Mouse (Mus musculus): ENCODE results near the gene Ube2ql1. TPM values are rescaled to one million over a fixed set of nuclear protein-coding genes. Genes with fewer than 3 reads are reported as not detected.

Gene Ube2ql1
- total RNA-seq, 1 experiment from 2014 or later, result not detected

DNA sequence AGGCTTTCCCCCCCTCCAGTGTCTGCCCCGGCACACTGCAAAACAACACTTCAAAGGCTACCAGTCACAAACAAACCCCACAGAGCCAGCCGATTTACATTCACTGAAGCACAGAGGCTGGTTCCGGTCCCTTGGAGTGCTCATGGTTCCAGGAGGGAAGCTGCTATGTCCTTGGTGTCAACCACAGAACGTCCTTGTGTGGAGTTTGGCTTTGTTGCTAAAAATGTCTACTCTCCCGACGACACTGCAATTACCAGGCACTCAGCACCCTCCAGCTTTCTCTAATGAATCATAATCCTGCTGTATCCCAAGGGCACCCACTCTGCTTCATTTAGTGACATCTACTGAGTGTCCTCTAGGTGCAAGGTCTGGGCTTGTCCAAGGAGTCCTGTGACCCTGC is 18.5 kb downstream of the Ube2ql1 start:
- ATAC-seq (ENCODE audit: extremely low read depth, insufficient number of reproducible peaks, low FRiP score, poor library complexity, severe bottlenecking), result no peak

DNA sequence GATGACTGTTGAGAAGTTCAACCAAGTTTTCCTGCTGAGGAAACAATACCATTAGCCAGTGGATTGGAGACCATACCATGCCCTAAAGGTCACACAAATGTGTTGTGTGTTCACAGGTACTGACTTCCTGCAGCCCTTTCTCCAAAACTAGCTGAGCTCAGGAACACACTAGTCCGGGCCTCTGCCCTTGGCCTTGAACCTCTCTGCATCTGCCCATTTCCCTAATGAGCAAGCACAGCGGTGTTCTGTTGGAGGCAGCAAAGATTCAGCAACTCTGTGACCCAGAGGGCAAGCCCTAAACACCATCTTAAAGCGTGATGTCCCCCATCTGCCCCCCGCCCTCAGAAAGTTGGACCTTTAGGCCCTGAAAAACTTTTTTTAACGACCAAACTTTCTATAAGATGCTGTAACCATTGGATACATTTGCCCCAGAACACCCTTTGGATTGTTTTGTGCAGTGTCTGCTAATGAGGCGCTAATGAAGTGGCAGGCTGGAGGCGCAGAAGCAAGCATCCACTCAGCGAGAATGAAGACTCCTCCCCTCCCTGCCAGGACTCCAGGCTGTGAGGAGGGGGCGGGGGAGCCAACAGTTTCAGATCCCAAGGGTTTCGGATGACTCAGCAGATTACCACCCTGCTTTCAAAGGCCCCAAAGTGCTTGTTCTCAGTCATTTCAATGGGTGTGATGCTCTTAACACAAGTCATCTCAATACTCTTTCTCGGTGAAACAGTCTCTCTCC is 21.7 kb downstream of the Ube2ql1 start:
- no peak for ATAC-seq (ENCODE audit: extremely low read depth, insufficient number of reproducible peaks, low FRiP score, poor library complexity, severe bottlenecking)

DNA sequence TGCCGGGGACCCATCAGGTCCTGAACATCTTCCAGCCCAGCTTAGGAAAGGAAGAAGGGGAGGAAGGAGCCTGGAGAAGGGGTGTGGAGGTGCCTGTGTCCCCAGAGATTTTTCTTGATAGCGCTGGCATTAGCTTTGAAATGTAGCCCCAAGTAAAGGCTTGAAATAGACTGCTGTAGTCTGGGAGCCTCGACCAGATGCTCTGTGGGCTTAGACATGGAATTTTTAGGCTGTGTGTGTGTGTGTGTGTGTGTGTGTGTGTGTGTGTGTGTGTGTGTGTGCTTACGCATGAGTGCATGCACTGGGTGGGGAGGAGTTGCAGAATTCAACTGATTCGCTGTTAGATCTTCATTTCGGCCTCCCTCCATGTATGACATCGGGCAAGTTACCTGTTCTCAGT is 31.5 kb downstream of the Ube2ql1 start:
- no peak for ATAC-seq (ENCODE audit: extremely low read depth, insufficient number of reproducible peaks, low FRiP score, poor library complexity, severe bottlenecking)

DNA sequence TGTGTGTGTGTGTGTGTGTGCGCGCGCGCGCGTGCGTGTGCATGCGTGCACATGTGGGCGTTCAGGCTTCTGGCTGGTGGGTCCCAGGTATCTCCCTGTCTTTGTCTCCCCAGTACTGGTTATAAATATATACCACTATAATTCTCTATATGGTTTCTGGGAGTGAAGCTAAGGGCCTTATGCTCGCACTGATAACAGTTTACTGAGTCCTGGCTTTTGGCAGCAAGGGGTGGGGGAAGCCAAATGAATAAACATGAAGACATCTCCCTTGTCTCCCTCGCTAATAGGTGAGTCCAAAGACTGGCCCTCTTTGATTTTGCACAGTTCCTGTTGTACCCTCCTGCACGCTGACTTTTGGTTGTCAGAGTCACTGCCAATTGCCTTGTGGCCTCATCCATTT is 32.2 kb downstream of the Ube2ql1 start:
- ATAC-seq (ENCODE audit: extremely low read depth, insufficient number of reproducible peaks, low FRiP score, poor library complexity, severe bottlenecking), result no peak

DNA sequence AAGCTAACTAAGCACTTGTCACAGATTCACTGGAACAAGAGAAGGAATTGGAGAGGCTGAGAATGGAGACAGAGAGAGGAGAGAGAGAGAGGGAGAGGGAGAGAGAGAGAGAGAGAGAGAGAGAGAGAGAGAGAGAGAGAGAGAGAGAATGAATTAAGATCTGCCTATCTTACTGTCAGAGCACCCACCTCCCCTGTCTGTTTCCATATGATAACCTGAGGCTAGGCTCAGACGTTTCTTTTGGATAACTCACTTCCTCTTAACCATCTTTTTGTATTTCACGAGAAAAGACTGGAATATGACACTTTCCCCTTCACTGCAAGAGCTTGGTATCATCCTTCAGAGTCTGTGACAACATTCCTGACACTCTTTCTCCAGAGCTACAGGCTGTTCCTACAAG is 32.8 kb downstream of the Ube2ql1 start:
- no peak for ATAC-seq (ENCODE audit: extremely low read depth, insufficient number of reproducible peaks, low FRiP score, poor library complexity, severe bottlenecking)

DNA sequence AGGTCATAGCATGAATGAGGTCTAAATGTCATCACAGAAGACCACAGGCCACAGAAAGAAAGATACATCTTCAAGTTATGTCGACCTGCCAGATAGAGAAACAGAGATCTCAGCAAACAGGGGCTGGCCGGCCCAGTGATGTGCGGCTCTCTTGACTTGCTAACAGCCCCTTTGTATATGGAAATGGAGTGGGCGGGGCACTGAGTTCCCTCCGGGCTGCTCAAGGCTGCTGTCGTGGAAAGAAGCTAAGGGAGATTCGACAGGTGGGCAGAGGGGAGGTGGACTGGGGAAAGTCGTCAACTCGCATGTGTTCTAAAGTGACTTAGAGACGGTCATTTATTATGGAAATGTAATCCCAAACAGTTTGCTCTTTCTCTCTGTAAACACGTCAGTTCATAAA is 36.2 kb downstream of the Ube2ql1 start:
- ATAC-seq (ENCODE audit: extremely low read depth, insufficient number of reproducible peaks, low FRiP score, poor library complexity, severe bottlenecking), result no peak

DNA sequence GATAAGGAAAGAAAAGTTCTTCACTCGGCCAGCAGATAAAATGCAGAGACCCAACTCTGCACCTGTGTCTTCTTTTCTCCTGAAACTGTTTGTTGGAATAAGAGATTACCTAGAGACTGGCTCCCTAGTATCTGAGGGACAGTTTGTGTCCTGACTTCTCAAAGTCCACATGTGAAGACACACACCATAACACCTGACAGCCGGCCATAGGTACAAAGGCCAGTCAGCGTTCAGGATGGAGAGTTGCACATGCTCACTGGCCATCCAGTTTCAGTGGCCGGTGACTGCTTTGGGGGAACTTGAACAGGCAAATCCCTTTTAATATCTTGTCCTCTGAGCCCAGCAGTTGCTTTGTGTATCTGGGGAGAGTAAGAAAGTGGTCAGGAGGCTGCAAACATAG is 38.3 kb downstream of the Ube2ql1 start:
- no peak for ATAC-seq (ENCODE audit: extremely low read depth, insufficient number of reproducible peaks, low FRiP score, poor library complexity, severe bottlenecking)

DNA sequence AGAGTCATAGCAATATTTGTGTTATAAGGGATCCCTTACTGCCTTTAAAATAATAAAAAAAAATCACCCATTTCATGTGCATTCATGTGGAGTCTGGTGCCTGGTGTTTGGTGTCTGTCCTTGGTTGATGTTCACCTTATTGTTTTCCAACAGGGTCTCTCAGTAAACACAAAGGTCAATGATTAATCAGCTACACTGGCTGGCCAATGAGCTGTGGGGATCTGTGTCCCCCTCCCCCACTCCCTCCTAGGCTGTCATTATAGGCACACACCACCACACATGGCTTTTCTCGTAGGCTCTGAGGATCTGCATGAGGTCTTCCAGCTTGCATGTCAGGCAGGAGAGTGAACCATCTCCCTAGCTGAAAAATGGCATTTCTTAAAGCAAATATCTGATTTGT is 38.9 kb downstream of the Ube2ql1 start:
- ATAC-seq (ENCODE audit: extremely low read depth, insufficient number of reproducible peaks, low FRiP score, poor library complexity, severe bottlenecking), result no peak

DNA sequence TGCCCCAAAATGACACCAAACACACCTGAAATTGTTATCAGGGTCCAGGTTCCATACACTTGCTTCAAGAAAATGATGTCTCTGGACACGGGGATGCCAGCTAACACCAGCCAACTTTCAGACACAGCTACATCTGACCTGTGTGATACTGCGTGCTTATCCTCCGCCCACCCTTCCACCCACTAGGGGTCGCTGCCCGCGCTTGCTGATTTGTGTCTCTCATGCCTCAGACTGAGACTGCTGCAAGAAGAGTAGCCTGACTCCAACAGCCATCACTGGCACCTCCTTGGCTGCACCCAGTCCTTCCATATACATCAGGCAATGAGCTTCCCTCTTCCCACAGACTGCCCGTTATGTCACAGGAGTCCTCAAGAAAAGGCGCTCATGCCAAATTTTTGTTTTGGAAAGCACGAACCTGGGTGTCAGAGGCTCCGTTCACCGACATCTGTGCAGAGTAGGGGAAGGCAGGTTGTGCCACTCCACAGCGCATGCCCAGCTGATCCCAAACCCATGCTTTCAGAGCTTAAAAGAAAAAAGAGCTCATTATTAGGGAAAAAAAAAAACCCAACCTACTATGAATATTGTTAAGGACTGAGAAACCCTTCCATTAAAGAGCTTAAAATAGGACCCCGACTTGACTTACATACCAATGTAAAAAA is 43.2 kb downstream of the Ube2ql1 start:
- no peak for ATAC-seq (ENCODE audit: extremely low read depth, insufficient number of reproducible peaks, low FRiP score, poor library complexity, severe bottlenecking)

DNA sequence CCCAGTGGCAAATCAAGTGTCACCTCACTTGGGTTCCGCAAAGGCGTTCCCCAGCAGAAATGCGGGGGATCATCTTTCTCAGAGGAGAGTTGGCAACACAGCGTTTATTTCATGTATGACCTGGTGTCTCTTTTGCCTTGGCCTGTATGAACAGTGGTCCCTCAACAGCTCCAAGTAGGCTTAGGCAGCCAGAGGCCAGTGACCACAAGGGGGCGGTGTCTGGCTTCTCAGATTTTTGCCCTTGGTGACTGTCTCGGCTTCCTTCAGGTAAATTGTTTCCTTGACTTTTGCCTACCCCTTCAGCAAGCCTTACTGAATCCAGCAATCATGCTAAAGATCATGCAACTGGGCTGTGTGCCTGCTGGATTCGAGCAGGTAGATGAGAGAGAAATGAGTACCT is 48.6 kb downstream of the Ube2ql1 start:
- no peak for ATAC-seq (ENCODE audit: extremely low read depth, insufficient number of reproducible peaks, low FRiP score, poor library complexity, severe bottlenecking)

DNA sequence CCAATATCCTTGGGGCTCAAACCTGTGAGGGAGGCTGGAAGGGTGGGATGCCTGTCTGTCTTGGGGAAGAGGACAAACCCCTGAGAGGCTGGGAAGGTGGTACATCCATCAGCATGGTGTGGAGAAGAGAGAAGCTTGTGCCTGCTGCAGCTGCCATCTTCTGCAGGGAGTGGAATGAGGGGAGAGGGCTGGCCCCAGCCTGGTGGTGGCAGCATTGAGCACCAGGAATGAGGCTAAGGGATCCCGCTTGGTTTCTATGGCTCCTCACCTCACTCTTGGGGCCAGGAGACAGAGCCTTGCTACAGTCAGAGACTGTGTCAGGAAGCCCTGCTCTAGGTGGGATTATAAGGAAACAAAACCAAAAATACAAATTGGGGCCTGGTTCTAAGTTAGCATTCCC is 52.7 kb downstream of the Ube2ql1 start:
- ATAC-seq (ENCODE audit: extremely low read depth, insufficient number of reproducible peaks, low FRiP score, poor library complexity, severe bottlenecking), result no peak

DNA sequence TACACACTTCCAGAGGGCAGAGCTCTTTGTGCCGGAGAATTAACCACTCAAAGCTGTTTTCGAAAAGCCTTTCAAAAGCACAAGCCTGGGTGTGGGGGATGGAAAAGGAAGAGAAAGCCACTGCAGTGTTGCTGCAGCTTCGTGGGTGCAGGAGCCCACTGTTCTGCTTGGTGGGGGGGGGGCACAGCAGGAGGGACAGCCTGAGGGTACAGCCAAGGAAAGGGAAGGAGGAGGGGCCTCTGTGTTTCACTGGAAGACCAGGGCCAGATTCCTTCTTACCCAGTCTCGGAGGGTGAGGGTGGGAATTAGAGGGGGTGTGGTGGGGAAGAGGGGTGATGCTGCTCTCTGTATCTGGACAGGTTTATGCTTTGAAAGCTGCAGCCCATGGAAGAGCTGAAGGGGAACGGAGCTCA is 54.3 kb downstream of the Ube2ql1 start:
- no peak for ATAC-seq (ENCODE audit: extremely low read depth, insufficient number of reproducible peaks, low FRiP score, poor library complexity, severe bottlenecking)

DNA sequence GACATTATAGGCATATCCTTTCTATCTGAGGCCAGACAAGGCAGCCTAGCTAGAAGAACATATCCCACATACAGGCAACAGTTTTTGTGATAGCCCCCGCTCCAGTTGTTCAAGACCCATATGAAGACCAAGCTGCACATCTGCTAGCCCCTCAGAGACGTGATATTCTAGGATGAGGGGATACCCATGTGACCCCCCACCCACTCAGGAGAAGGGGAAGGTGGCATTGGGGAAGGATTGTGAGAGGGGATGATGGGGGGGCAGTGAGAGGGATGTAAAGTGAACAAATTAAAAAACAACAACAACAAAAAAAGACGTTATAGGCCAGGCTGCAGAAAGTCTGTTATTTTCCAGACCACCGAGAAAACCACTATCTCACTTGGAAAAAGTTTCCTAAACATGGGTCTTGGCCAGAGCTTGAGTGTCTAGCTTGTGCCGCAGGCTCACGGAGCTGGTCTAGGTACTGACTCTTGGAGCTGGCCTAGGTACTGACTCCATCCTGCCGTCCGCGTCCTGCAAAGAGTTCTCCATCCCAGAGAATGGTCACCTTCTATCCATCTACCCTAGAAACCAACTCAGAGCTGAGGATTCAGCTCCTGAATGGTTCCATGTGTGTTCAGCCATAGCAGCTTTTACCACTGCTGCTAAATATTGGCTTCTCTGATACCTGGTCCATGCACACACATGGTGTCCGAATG is 65.6 kb downstream of the Ube2ql1 start:
- no peak for ATAC-seq (ENCODE audit: extremely low read depth, insufficient number of reproducible peaks, low FRiP score, poor library complexity, severe bottlenecking)

DNA sequence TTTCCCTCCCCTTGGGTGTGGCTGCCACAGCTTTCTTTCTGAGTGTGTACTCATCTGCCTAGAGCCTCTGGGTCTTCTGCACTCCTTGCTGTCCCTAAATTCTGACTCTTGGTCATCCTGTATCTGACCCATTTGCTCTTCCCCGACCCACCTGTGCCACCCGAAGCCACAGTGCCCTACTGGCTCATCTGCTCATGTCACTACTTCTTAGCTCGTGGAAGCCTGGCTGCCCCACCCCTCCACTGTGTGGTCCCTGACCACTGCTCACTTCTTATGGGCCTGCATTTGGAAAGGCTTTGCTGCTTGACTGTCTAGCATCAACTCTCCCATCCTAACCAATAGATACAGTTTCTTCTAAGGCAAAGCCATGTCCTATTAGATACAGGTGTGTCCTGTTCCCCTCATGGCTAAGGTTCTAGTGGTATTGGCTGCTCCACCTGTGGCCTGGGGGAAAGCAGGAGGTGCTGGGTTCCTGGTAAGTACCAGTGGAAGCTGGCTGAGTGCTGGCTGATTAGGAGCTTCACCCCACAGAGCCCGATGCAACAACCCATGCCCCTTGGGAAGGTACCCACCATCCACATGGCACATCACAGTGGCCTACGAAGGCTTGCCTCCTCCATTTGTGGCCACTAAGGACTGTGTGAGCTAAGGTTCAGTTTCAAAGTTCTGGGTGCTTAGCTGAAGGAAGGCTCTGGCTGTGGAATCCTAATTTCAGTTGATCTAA is 66.3 kb downstream of the Ube2ql1 start:
- ATAC-seq (ENCODE audit: extremely low read depth, insufficient number of reproducible peaks, low FRiP score, poor library complexity, severe bottlenecking), result no peak

DNA sequence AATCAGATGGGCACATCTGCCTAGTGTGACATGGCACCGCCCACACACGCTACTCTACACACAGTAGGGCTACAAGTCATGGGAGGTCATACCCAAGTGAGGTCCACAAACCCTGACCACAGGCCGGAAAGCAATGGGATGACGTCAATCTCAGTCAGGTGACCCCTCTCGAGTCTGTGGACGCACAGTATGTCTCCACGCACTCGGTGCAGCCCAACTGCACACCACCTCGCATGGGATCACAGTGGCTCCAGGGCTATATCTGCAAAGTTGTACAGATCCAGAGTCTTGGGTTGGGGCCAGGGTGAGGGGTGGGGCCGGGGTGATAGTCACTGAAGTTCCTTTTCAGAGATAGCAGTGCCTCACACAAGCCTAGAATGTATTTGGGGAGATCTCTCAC is 67.1 kb downstream of the Ube2ql1 start:
- ATAC-seq (ENCODE audit: extremely low read depth, insufficient number of reproducible peaks, low FRiP score, poor library complexity, severe bottlenecking), result no peak

DNA sequence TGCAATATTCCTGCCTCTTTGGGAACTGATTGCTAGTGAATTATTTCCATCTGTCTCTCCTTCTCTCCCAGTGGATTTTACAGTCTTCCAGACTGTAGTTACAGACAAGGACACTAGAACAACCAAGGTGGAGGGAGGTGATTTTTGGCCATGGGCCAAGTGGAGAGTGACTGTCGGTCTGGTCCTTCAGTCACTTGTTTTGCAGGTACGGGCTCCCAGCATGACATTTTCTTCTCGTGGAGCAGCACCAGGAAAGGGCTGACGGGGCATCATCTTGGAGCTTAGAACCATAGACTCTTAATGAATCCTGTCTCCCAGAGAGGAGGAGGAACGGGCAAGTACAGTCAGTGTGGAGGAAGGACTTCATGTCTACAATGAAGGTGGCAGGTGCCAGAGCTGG is 67.6 kb downstream of the Ube2ql1 start:
- ATAC-seq (ENCODE audit: extremely low read depth, insufficient number of reproducible peaks, low FRiP score, poor library complexity, severe bottlenecking), result no peak

DNA sequence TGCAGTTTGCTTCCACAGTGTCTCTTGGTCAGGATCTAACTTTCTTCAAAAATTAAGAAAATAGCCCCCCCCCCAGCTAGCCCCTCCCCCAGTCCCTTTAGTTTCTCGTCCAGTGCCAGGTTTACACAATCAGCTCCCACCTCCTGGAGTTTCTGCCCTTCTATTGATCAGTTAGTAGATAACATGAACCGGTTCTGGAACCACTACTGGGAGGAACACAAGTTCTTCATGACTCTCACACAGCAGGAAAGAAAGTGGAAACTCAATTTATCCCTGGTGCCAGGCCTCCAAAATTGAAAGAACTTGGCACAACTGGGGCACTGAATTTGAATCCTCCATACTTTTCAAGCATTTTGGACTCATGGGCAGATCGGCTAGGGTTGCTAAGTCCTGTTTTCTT is 85.2 kb downstream of the Ube2ql1 start:
- ATAC-seq (ENCODE audit: extremely low read depth, insufficient number of reproducible peaks, low FRiP score, poor library complexity, severe bottlenecking), result no peak
